Mouse (Mus musculus) heart, postnatal 0 days (tissue): ENCODE data around the gene Grwd1.
"Not testable (repeated sequence)": the region's sequence is repeated elsewhere in the genome, so short reads cannot be mapped to it uniquely, and the experiment has no call there.

Source experiments
- CTCF ChIP-seq: IDR thresholded peaks from 2 replicates; pipeline ENCODE4 v1.5.1; 2016; ENCODE audit warnings: antibody characterized with exemption, control low read depth, low read depth
- EP300 ChIP-seq: IDR thresholded peaks from 2 replicates; pipeline ENCODE4 v1.6.1; 2016; ENCODE audit warnings: antibody characterized with exemption, low read depth

DNA sequence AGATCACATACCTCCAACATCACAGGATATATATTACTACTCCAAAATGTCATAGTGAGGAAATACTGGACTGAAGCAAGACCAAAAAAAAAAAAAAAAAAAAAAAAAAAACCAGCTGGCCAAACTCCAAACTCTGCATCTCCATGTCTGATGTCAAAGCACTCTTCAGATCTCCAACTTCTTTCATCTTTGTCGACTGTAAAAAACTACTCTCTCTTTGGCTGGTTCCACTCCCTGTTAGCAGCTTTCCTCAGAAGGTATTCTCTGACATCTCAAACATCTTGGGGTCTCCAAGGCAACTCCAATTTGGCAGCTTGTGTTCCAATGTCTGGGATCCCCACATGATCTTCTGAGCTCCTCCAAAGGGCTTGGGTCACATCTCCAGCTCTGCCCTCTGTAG is 47.5 kb upstream of the Grwd1 start, which contains the start of gene Grin2d:
- TF ChIP-seq CTCF, EP300: not testable (repeated sequence)
